Mouse (Mus musculus) ES-Bruce4 (cell line): ENCODE results near the gene Tmem30b.

Experiments
- CTCF ChIP-seq: IDR thresholded peaks from one replicate; pipeline ENCODE4 v1.8.1; 2011; ENCODE audit warnings: low read depth, low read length
- EP300 ChIP-seq: IDR thresholded peaks from 2 replicates; pipeline ENCODE4 v1.6.1; 2011; ENCODE audit warnings: low read depth, low read length; ENCODE audit not compliant: insufficient read depth
- POLR2A ChIP-seq: IDR thresholded peaks from one replicate; pipeline ENCODE4 v1.8.1; 2011; ENCODE audit warnings: low read length; ENCODE audit not compliant: insufficient read depth

GRCm38 (mm10) chr12:73590627-73591276, 44.6 kb upstream of the Tmem30b start:
- TF ChIP-seq CTCF (no peak), EP300 (no peak), POLR2A (no peak)
